Mouse (Mus musculus): ENCODE data around the gene Rap1gap.

DNA sequence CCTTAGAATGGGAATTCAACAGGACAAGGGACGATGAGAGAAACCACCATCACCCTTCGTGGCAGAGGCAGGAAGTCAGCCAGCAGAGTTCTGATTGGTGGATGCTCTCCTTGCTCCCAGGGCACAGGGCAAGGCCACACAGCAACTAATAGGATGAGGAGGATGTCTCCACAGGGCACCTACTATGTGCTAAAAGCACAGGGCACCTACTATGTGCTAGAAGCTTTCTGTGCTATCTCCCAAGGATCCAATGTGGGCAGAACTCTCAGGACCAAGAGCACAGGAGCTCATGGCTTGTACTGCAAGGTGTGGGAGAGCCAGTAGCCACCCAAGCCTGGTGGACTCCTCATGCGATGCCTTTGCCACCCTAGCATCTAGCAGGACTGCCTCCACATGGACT is 107.2 kb downstream of the Rap1gap start:
- no peak for TF ChIP-seq POLR2A (IDR thresholded peaks at IDR 0.05; ENCODE audit: borderline replicate concordance, extremely low read depth, insufficient read depth, insufficient read length, poor library complexity, severe bottlenecking)
- TF ChIP-seq CTCF (IDR thresholded peaks at IDR 0.05; ENCODE audit: borderline replicate concordance, extremely low read depth, insufficient read depth, insufficient read length), result no peak
